Mouse (Mus musculus): ENCODE results near the gene Erc2.

- TF ChIP-seq GATA1 (IDR thresholded peaks at IDR 0.05; ENCODE audit: borderline replicate concordance, low read length) = no peak
- TF ChIP-seq FLI1 (IDR thresholded peaks at IDR 0.05; ENCODE audit: low read length) = no peak
Measured at GRCm38 (mm10) chr14:27592163-27592562, 30.1 kb upstream of the Erc2 start.
